Mouse (Mus musculus): ENCODE data around the gene Fgfr2. TPM values are rescaled to one million over a fixed set of nuclear protein-coding genes. Genes with fewer than 3 reads are reported as not detected.

The Fgfr2 gene
- polyA plus RNA-seq, 2 experiments from 2014 or later: not detected

DNA sequence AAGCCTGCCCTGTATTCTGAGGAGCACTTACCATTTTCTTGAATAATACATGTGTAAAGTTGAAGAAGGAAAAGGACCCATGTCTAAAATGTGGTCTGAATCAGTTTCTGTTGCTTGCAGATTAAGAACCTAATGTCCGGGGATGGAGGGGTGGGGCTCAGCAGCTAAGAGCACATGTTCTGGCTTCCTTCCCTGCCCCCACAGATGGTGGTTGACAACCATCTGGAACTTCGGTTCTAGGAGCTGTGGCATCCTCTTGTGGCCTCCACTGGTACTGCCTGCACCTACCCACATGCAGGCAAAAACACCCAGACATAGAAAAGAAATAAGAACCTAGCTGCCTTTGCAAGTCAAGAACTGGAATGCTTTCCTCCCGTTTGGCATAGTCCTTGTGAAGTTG is 119.7 kb downstream of the Fgfr2 start:
- peak; percentile 61 for ATAC-seq

DNA sequence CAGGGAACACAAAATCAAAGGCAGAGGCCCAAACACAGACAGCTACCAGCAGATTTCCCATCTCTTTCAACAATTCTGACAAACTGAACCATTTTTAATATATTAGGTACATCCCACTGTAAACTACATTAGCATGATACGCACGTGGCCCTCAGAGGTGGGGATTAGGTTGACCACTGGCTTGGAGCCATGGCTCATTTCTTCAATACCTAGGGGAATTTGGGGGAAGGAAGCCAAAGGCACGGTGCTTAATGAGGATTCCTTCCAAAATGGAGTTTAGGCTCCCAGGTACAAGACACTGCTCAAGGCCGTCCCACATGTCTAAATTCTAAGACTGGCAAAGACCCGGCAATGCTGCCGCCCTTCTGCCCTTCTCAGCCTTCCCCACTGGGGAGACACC is 120.9 kb downstream of the Fgfr2 start:
- ATAC-seq: no peak

DNA sequence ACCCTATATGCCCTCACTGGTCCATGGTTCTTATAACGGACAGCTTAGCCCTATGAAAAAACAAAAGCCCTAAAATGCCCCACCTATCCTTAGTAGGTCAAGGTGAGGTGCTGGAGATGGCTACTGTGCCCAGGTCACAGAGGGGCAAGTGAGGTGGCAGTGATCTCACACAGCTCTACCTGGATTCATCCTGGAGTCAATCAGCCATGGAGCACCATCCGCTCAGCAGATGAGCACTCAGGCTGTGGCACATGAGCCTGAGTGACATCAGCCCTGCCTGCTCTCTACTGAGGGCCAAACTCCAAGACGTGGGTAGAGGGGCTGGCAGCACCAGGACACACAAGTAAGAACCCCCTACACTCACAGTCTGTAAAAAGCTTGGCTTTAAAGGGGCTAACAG is 121.8 kb downstream of the Fgfr2 start:
- no peak for ATAC-seq

DNA sequence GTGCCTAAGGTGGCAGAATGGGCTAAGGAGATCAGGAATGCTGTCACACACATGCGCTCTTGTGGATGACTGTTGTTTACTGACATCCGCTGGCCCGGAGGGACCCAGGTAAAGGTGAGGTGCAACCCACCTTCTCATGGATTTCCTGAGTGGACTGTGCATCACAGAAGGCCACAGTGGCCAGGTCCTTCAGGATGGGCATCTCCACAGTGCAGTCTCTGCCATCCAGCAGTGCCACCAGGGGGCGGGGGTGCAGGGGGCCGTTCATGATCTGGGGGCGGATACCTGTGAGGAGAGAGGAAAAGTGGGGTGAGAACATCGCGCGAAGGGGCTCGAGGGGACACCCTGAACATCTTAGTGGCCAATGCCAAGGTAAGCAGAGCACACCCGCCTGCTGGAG is 124.1 kb downstream of the Fgfr2 start:
- ATAC-seq: no peak

DNA sequence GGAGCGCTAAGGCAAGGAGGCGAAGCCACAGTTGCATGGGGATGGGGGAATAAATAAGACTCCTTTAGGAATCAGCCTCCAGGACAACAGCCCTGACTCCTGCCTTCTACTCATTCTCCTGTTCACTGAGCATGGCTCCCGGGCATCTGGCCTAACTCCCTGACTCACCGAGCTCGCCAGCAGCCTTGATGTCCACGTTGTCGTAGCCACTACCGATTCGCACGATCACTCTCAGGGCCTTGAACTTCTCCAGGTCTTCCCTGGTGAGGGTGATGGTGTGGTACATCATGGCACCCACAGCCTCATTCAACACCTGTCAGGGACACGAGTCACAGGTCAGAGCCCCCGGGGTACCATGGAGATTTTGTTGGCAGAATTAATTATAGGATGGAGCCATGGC is 124.5 kb downstream of the Fgfr2 start:
- no peak for ATAC-seq

DNA sequence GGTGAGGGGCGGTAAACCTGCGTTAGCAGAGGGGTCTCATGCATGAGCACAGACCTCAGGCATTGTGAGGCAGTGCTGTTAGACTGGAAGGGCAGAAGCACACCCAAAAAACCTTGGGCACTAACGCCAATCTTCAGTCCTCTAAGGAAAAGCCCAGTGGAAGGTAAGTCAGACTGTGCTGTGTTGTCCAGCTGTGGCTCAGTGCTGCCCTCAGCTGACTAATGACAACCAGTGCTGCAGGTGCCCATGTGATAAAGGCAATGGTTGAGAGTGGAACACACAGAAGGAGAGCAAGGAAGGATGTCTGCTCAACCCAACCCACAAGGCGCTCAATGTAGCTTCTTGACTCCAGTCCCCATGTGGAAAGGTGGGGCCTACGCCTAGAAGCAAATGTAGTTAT is 126.8 kb downstream of the Fgfr2 start:
- ATAC-seq: no peak

DNA sequence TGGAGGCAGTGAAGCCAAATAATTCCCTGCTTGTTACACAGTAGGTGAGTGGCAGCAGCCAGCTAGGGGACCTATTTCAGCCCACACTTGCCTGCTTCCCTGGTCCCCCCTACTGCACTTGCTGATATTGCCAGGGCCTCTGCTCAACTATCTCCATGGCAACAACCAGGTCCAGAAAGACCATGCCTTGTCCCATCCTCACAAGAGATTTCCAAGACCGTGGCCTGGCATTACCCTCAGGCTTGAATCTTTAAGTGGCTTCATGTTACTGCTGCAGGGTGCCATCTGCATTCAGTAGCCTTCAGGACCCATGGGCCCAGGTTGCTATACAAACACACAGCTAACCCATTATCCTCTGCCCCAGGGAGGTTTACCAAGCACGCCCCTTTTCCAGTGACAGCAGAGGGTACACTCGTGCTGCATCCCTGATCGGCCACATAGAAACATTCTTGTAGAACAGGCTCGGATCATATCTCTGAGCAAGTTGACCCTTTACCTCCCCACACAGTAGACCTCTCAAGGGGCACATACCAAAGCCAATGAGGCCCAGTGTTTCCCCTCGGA is 128.4 kb downstream of the Fgfr2 start:
- ATAC-seq: no peak

DNA sequence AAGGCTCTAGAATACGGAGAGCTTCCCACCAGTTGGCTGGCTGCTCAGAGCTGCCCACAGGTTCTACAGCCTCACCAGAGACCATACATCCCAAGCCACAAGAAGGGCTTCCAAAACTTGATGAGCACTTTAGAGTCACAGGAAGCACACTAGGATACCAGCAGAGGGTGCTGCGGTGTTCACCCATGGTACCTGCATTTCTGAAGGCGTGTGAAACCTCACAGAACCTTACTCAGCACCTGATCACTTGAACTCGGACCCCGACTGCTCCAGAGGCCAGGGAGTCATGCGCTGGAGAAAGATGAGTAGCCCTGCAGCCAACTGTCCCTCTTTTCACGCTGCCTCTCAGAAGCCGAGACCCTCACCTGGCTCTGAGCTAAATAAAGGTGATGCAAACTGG is 129.0 kb downstream of the Fgfr2 start:
- no peak for ATAC-seq

DNA sequence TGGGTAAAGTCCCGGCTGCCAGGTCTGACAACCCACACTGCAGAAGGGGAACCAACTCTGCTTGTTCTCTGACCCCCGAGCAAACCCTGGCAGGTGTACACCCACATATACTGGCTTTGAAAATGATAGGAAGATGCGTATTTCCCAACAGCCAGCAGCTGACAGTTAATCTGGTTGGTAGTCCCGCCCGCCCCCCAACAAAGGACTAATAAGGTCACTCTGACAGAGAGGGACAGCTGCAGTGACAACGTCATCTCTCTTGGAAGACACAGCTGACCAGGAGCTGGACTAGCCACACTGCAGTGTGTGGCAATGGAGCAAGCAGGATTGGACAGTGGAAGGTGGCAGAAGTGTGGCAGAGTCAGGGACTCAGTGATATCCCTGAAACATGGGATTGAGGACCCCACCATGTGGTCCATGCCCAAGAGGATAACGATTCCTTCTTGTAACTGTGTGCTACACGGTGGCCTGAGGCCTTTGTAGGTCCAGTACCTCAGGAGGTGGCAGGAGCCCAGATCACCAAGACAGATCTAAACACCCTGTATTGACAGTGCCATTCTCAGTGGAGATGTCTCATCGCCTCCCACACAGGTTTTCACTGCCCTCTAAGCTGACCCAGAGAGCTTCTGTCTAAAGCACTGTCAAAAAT is 130.1 kb downstream of the Fgfr2 start:
- ATAC-seq: no peak

DNA sequence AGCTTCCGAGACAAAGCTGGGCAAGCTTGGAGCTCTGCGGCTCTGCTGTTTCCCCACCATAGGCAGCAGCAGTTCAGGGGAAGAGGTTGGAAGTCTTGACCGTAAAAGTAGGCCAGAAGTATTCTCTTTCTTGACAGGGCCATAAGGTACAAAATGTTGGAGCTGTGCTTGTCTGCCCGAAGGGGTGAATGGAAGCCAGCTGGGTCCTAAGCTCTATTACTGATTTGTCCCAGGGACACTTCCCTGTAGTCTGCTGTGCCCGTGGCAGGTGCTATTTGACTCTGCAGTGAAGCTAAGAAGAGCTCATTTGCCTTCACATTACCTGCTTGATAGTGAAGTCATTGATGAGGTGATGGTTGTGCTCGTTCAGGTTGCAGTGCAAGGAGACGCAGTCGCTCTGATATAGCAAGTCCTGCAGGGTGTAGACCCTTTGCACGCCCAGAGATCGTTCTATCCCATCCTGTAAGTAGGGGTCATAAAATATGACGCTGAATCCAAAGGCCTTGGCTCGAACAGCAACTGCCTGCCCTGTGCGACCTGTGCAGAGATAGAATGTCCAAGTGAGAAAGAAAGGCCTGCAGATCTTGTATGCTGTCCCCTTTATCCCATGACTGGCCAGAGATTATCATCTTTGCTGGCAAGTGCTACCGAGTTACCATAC is 131.8 kb downstream of the Fgfr2 start:
- ATAC-seq: no peak

DNA sequence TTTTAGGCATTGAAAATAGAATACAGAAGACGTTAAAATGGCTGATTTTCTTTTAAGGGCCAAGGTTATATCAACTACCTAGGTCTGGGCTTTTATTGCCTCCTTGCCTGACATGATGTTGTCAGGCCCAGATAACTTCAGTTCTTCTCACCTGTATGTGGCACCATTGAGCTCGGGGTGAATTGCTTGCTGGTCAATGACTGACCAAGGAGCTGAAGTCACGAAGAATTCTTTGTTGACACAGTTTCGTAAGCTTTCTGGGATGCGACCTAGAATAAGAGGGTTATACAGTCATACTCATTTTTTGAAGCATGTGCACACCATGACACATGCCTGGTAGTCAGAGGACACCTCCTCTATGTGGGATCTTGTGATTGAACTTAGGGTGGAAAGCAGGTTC is 133.3 kb downstream of the Fgfr2 start:
- ATAC-seq: no peak

DNA sequence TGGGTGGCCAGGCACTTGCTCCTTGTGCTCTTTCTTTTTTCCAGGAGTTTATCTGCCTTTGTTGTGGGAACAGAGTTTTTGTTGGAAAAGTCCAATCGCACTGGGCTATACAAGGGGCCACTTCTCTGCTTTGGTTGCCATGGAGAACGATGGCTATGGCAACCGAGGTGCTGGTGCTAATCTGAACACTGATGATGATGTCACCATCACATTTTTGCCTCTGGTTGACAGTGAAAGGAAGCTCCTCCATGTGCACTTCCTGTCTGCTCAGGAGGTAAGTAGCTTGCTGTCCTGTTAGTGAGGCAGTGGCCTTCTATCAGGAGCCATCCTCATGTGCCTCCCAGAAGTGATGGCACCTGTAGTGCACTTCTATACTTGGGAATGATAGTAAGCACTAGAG is 140.5 kb downstream of the Fgfr2 start:
- no peak for ATAC-seq

DNA sequence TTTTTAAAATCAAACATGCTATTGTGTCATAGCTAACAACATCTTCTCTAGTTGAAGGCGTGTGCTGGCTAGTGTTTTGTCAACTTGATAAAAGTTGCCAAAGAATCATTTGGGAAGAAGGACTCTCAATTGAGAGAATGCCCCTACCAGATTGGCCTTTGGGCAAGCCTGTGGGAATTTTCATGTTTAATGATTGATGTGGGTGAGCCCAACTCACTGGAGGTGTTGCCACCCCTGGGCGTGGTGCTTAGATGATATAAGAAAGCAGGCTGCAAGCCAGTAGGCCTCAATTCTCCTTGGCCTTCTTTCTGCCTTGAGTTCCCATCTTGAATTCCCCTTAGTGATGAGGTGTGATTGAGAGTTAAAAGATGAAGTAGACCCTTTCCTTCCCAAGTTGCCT is 145.2 kb downstream of the Fgfr2 start:
- ATAC-seq: no peak

DNA sequence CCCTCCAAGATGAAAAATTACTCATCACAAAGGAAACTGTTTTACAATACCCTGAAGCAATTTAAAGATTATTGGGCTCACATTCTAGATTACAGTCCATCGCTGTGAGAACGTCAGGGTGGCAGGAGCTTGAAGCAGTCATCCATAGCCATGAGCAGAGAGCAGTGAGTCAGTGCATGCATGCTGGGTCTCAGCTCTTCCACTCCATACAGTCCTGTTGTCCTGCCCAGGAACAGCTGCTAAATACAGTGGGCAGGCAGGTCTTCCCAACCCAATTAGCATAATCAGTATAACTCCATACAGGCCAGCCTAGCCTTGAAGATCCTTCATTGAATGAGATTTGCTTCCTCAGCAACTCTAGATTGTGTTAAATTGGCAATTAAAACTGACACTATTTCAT is 147.1 kb downstream of the Fgfr2 start:
- ATAC-seq: no peak

DNA sequence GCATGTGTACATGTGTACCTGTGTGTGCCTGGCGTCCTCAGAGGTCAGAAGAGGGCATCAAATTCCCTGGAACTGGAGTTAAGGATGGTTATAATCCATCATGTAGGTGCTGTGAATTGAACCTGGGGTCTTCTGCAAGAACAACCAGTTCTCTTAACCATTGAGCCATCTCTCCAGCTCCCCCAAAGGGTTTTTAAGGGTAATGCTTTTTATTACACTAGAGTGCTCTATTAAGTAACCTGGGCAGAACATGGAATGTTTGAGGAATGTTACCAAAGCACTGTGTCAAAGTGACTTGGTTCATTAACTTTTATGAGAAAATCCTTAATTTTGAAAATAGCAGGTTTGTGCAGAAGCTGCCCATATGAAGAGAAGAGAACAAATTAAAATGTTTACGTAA is 151.1 kb downstream of the Fgfr2 start:
- no peak for ATAC-seq

DNA sequence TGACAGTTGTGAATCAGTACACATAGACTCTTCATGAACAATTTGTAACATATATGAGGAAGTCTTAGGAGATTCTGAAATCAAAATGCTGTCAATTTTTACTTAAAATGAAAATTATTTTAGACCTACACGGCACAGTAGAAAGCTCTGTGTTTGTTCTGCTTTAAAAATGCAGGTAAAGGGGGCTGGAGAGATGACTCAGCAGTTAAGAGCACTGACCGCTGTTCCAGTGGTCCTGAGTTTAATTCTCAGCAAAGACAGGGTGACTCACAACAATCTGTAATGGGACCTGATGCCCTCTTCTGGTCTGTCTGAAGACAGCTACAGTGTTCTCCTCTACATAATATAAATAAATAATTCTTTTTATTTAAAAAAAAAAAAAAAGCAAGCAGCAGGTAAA is 157.4 kb downstream of the Fgfr2 start:
- no peak for ATAC-seq

DNA sequence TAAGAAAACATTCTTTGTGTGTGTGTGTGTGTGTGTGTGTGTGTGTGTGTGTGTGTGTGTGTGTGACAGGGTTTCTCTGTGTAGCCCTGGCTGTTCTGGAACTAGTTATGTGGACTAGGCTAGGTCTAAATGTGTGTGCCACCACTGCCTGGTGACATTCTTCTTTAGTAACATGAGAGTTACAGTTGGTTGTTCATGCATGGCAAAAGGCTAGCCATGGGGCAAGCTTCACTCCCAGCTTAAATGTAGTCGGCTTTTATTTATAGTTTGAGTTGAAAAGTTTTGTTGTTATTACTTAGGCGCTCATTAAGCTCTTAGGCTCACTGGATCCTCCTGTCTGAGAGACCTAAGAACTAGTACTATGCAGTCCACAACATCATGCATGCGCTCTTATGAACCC is 158.8 kb downstream of the Fgfr2 start:
- ATAC-seq: no peak

DNA sequence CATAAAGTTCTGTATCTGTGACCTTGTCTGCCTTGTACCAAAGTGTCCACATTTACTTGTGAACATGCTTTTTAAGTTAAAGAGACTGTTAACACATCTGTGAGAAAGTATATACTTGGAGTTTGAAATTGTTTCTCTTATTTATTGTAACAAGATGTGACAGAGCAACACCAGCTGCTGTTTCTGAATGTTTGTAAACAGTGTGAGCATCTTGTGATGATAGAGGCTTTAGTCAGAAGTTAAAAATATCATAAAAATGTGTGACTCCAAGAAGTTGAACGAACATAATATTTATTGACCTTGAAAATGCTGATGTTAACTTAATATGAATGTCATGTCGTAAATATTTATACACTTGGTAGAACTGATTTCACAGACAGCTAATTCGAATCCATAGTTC is 172.5 kb downstream of the Fgfr2 start:
- no peak for ATAC-seq

DNA sequence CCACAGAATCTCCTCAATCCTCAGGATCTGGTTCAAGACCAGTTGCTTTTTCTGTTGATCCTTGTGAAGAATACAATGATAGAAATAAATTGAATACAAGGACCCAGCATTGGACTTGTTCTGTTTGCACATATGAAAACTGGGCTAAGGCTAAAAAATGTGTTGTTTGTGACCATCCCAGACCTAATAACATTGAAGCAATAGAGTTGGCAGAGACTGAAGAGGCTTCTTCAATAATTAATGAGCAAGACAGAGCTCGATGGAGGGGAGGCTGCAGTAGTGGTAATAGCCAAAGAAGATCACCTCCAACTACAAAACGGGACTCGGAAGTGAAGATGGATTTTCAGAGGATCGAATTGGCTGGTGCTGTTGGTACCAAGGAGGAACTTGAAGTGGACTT is 173.2 kb downstream of the Fgfr2 start:
- no peak for ATAC-seq

DNA sequence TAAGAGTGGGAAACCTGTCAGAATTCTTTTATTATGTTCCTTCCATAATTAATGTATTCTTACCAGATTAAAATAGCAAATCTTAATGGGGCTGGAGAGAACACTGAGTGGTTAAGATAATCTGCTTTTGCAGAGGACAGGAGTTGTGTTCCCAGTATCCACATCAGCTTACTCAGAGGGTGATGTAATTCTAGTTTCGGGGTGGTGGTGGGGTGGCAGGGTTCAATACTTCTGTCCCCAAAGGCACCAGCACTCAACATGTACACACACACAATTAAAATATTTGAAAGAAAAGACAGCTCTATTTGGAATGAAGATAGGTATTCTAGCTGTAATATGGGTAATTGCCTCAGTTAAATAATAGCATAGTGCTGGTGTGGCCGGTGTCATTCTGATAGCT is 182.6 kb downstream of the Fgfr2 start:
- no peak for ATAC-seq

DNA sequence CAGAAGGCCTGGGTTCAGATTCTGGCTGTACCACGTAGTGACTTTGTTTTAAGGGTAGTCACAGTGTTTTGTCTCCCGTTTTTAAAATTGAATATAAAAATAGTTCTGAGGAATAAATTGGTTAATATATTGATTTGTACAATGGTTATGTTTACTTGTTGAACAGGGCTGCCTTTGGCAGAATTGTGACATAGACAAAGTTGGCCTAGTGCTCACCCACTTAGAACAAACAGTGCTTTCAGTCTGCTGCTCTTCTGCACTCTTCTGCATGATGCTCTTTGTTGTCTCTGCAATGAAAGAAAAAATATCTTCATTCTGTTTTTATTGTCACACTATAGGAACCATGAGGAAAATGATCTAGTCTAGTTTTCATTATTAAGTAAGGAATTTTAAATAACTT is 184.0 kb downstream of the Fgfr2 start:
- no peak for ATAC-seq

DNA sequence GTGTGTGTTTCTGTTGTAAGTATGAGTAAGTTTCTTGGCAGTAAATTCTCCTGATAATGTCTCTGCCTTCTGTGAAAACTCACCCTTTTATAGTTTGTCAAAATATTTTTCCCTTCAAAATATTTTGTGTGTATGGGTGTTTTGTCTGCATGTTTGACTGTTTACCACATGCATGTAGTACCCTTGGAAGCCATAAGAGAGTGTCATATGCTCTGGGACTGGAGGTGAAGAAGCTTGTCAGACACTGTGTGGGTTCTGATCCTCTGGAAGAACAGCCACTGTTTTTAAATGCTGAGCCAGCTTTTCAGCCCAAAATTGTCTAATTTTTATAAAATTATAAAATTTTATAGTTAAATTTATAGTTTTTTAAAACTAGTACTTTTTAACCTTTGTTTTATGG is 188.4 kb downstream of the Fgfr2 start:
- ATAC-seq: no peak

DNA sequence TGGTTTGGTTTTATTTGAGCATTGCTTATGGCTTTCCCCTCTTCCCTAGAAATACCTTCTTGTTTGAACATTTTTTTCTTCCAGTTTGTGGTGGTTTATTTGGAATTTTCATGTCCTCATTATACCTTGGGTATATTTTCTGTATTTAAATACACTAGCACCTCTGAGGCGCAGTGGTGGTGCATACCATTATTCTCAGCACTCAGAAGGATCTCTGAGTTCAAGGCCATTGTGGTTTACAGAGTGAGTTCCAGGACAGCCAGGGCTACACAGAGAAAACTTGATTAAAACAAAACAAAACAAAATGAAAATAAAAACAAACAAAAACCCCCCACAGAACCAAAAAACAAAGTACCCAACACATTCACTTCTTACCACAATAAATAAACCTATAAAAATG is 189.8 kb downstream of the Fgfr2 start:
- no peak for ATAC-seq

DNA sequence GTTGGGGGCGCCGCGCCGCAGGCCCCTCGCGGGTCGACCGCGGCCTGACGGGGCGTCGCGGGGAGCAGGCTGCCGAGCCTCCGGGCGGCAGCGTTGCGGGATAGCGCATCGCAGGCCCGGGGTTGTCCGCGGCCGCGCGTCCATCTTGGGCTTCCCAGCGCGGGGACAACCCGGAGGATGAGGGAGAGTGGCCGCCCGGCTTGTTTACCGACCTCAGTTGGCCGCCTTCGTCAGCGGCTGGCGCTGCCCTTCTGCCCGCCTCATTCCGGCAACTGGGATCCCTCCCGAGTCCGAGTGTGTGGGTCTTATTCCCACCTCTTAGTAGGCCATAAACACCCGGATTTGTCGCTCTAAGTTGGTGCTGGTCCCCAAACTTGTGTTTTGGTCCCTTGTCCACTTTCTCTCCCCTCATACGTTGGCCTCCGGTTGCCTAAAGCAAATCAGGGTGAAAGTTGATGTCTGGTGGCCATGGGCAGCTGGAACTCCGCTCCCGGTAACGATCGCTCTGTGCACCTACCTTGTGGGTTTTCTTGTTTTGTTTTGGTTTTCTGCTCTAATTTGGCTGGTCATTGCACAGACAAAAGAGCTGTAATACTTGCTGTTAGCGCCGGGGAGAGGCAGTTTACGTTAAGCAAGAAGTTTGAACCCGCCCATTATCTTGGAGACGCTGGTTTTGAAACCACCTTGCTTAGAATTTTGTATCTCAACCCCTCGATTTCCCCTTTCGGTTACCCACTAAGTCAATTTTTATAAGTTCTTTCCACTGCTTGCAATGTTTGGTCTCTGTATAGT is 191.4 kb downstream of the Fgfr2 start:
- peak; percentile 5 for ATAC-seq

All from activated CD4-positive, CD25-positive, alpha-beta regulatory T cell, adult 4 months (primary cell).